Mouse (Mus musculus) heart, embryonic 11.5 days (tissue): ENCODE results near the gene Wfdc21. TPM values are rescaled to one million over a fixed set of nuclear protein-coding genes. Genes with fewer than 3 reads are reported as not detected.

Experiments used
- ATAC-seq: fragments of 200-750 bp; cut with Nextera tagmentation; replicated peaks from 2 replicates; pipeline ENCODE4 v1.8.0; 2017; ENCODE audit warnings: moderate library complexity; ENCODE audit not compliant: insufficient number of reproducible peaks, low FRiP score, low TSS enrichment
- H3K27ac ChIP-seq: fragments of 300-500 bp; sonication (generic); 2 replicates; pipeline ENCODE4 v1.5.1; 2014; ENCODE audit warnings: mild to moderate bottlenecking, low read depth, low read length
- H3K27me3 ChIP-seq: fragments of 300-500 bp; sonication (generic); 2 replicates; pipeline ENCODE4 v1.6.1; 2014; ENCODE audit warnings: mild to moderate bottlenecking, low read length, mixed read lengths; ENCODE audit not compliant: control insufficient read depth, insufficient read depth
- H3K36me3 ChIP-seq: fragments of 300-500 bp; sonication (generic); 2 replicates; pipeline ENCODE4 v1.6.1; 2014; ENCODE audit warnings: mild to moderate bottlenecking, low read length, moderate library complexity, mixed read lengths; ENCODE audit not compliant: control insufficient read depth, insufficient read depth
- H3K4me1 ChIP-seq: fragments of 300-500 bp; sonication (generic); 2 replicates; pipeline ENCODE4 v1.6.1; 2014; ENCODE audit warnings: low read length; ENCODE audit not compliant: control insufficient read depth, insufficient read depth
- H3K4me2 ChIP-seq: fragments of 300-500 bp; sonication (generic); 2 replicates; pipeline ENCODE4 v1.6.1; 2014; ENCODE audit warnings: mild to moderate bottlenecking, moderate library complexity
- H3K4me3 ChIP-seq: fragments of 300-500 bp; sonication (generic); 2 replicates; pipeline ENCODE4 v1.5.1; 2014; ENCODE audit warnings: low read depth, low read length
- H3K9ac ChIP-seq: fragments of 300-500 bp; sonication (generic); 2 replicates; pipeline ENCODE4 v1.6.1; 2014; ENCODE audit warnings: mild to moderate bottlenecking, low read depth, low read length, moderate library complexity
- H3K9me3 ChIP-seq: fragments of 300-500 bp; sonication (generic); replicated peaks from 2 replicates; pipeline ENCODE4 v1.6.1; 2016; ENCODE audit warnings: low read length; ENCODE audit not compliant: control insufficient read depth
- WGBS: fragments of 180-500 bp; shearing (Covaris S2); extraction: QIAGEN DNeasy Blood & Tissue Kit; methylation state at CpG from one replicate; pipeline ENCODE4 v1.1.7; 2014; ENCODE audit not compliant: insufficient replicate concordance; 5-methylcytosine and 5-hydroxymethylcytosine counted together
- polyA plus RNA-seq: library from polyadenylated mRNA; unstranded; fragments of >200 nt; fragmentation: Nextera tagmentation; extraction: Ambion mirVana; gene quantifications from 2 replicates; pipeline ENCODE4 v1.2.1, GENCODE M21; 2014

The Wfdc21 gene
- polyA plus RNA-seq, 1 experiment from 2014 or later, result not detected

DNA sequence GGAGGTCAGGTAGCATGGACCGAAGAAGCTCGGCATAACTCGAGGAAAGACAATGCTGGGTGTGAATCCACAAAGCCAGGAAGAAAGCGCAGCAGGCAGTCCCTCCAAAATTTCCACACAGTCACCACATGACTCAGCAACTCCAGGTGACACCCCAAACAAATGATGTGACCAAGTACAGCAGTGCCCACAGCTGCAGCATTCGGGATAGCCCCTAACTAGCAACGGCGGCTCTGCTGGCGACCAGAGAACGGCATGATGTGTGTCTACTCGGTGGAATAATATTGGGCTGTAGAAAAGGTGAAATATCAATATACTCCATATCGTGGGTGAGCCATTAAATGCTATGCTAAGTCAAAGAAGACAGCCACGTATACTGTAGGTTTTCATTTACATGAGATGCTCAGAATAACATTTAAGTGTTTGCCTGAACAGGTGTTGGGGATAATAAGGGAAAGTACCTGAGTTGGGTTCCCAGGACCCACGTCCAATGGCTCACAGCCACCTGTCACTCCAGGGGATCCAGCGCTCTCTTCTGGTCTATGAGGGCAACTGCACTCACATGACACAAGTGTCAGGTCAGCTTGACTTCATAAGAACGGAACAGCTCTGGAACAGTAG is 40.8 kb downstream of the Wfdc21 start:
- Histone ChIP-seq H3K4me3 (no peak overlapping the region), H3K36me3 (peaks cover 2% of the 10 kb centered on the region; the same call in 1 of the 2 replicates), H3K9me3 (no peaks in the 10 kb centered on the region), H3K4me1 (peaks cover 3% of the 10 kb centered on the region; the same call in 1 of the 2 replicates), H3K9ac (no peak overlapping the region), H3K27me3 (no peaks in the 10 kb centered on the region; the same call in 1 of the 2 replicates), H3K4me2 (no peak overlapping the region), H3K27ac (no peak overlapping the region)
- ATAC-seq, result no peak
- WGBS, result 74% methylated on average over 15 of the region's 15 CpGs

- no peaks in the 10 kb centered on the region for H3K36me3 ChIP-seq
- no peaks in the 10 kb centered on the region; the same call in 1 of the 2 replicates for H3K27me3 ChIP-seq
- H3K27ac ChIP-seq, result no peak overlapping the region
- H3K9ac ChIP-seq, result no peak overlapping the region
- WGBS, result 63% methylated on average over 8 of the region's 8 CpGs
- no peak for ATAC-seq
- H3K4me2 ChIP-seq, result no peak overlapping the region
- H3K4me3 ChIP-seq, result no peak overlapping the region
- no peaks in the 10 kb centered on the region for H3K9me3 ChIP-seq
- H3K4me1 ChIP-seq, result peaks cover 3% of the 10 kb centered on the region; the same call in 1 of the 2 replicates
Measured at GRCm38 (mm10) chr11:83788331-83788730, 41.6 kb downstream of the Wfdc21 start.

- WGBS, result 51% methylated on average over 13 of the region's 13 CpGs
- ATAC-seq, result no peak
- Histone ChIP-seq H3K36me3 (no peaks in the 10 kb centered on the region), H3K9me3 (no peaks in the 10 kb centered on the region), H3K4me2 (no peak overlapping the region; the same call in 1 of the 2 replicates), H3K4me3 (no peak overlapping the region), H3K4me1 (peaks cover 3% of the 10 kb centered on the region; the same call in 1 of the 2 replicates), H3K27me3 (no peaks in the 10 kb centered on the region; the same call in 1 of the 2 replicates), H3K9ac (no peak overlapping the region), H3K27ac (no peak overlapping the region)
Measured at GRCm38 (mm10) chr11:83789259-83789658, 42.5 kb downstream of the Wfdc21 start.

GRCm38 (mm10) chr11:83791133-83791532 is 44.4 kb downstream of the Wfdc21 start:
- Histone ChIP-seq H3K9me3 (no peaks in the 10 kb centered on the region), H3K27ac (no peak overlapping the region), H3K36me3 (no peaks in the 10 kb centered on the region), H3K9ac (no peak overlapping the region), H3K27me3 (no peaks in the 10 kb centered on the region; the same call in 1 of the 2 replicates), H3K4me2 (no peak overlapping the region), H3K4me3 (no peak overlapping the region), H3K4me1 (peaks cover 3% of the 10 kb centered on the region; the same call in 1 of the 2 replicates)
- no peak for ATAC-seq
- WGBS, result 48% methylated on average over 4 of the region's 4 CpGs

GRCm38 (mm10) chr11:83792316-83792914 is 45.7 kb downstream of the Wfdc21 start:
- Histone ChIP-seq H3K4me2 (no peak overlapping the region), H3K9ac (no peak overlapping the region), H3K36me3 (no peaks in the 10 kb centered on the region), H3K4me3 (no peak overlapping the region), H3K27ac (no peak overlapping the region), H3K27me3 (no peaks in the 10 kb centered on the region), H3K4me1 (no peaks in the 10 kb centered on the region; the same call in 1 of the 2 replicates), H3K9me3 (no peaks in the 10 kb centered on the region)
- 64% methylated on average over 12 of the region's 12 CpGs for WGBS
- no peak for ATAC-seq

DNA sequence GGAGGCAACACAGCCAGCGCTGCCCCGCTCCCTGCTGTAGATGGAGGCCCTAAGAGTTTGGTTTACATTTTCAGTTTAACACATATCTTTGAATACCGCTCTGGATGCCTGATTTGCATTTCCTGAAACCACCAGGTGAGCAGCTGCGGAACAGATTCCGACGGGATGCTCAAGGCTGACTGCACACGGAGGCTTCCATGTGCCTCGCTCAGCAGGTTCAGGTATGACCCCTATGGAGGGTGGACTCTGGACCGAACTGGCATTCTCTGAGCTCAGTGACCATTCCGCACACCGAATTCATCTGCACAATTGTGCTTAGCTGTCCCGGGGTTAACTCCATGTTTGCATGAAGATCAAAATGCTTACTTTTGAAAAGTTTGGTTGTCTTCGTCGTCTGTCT is 46.5 kb downstream of the Wfdc21 start:
- H3K4me3 ChIP-seq, result no peak overlapping the region
- no peaks in the 10 kb centered on the region for H3K9me3 ChIP-seq
- H3K4me1 ChIP-seq, result no peaks in the 10 kb centered on the region; the same call in 1 of the 2 replicates
- no peak for ATAC-seq
- no peak overlapping the region for H3K27ac ChIP-seq
- no peak overlapping the region for H3K4me2 ChIP-seq
- H3K27me3 ChIP-seq, result no peaks in the 10 kb centered on the region
- WGBS, result 79% methylated on average over 14 of the region's 14 CpGs
- H3K36me3 ChIP-seq, result no peaks in the 10 kb centered on the region
- H3K9ac ChIP-seq, result no peak overlapping the region

- WGBS, result 73% methylated on average over 6 of the region's 6 CpGs
Measured at GRCm38 (mm10) chr11:83796112-83796511, 49.4 kb downstream of the Wfdc21 start.

GRCm38 (mm10) chr11:83796980-83797608 is 50.4 kb downstream of the Wfdc21 start:
- Histone ChIP-seq H3K9me3 (no peaks in the 10 kb centered on the region), H3K4me1 (no peaks in the 10 kb centered on the region), H3K27me3 (no peaks in the 10 kb centered on the region), H3K27ac (no peak overlapping the region), H3K36me3 (no peaks in the 10 kb centered on the region), H3K4me3 (no peak overlapping the region), H3K9ac (no peak overlapping the region), H3K4me2 (no peak overlapping the region)
- 80% methylated on average over 10 of the region's 10 CpGs for WGBS
- ATAC-seq, result no peak

More at GRCm38 (mm10) chr11:83796112-83796511, 49.4 kb downstream of the Wfdc21 start:
- Histone ChIP-seq H3K9me3 (no peaks in the 10 kb centered on the region), H3K4me3 (no peak overlapping the region), H3K27ac (no peak overlapping the region), H3K36me3 (no peaks in the 10 kb centered on the region), H3K9ac (no peak overlapping the region), H3K4me2 (no peak overlapping the region), H3K27me3 (no peaks in the 10 kb centered on the region), H3K4me1 (no peaks in the 10 kb centered on the region)
- ATAC-seq, result no peak
